Mouse (Mus musculus) NIH3T3 (cell line): ENCODE measurements around the gene Slc38a1.
"Not testable (repeated sequence)": the region's sequence is repeated elsewhere in the genome, so short reads cannot be mapped to it uniquely, and the experiment has no call there.

ENCODE experiments used
- DNase-seq: peaks from one replicate; pipeline ENCODE4 v3.0.0-alpha.2; 2012; ENCODE audit warnings: low read depth

Slc38a1 gene

DNA sequence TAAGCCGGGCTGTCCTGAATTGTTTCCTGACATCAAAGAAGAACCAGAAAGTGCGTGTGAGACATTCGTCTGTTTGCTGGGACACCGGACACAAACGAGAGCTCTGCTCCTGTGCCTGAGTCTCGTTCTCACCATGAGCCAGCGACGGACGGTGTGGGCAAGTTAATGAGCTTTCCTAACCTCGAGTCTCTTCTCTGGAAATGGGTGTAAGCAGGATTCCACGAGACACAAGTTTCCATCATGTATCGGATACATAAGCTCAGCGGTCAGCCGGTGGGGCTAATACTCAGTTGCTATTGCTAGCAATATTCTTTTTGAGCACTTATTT is 15.5 kb upstream of the Slc38a1 start:
- no peak for DNase-seq

DNA sequence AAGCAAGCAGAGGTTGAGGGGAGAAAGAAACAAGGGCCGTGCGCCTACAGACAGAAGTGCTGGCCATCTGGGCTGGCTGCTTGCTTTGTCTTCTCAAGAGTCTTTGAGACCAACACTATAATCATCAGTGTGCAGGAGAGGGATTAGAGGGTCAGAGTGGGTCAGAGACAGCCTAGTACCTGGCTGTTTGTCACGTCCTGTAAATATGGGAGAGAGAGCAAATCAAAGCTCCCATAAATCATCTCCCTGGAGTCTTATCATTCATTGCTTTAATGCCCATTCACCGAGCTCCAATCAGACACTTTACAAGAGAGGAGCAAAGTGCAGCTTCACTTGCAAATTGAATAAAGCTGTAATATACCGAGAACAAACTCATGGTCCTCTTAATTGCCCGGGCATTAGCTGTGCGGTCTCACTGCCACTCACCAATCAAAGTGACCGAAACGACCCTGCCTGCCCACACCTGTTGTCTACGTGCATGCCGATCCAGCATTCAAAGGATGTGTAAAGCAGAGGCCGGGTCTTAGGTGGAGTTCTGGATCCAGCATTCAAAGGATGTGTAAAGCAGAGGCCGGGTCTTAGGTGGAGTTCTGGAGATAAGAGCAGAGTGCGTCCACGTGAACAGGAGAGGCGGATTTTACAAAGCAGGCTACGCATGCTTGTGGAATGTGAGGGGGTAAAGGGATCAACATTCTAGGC is 15.0 kb upstream of the Slc38a1 start:
- DNase-seq: no peak

DNA sequence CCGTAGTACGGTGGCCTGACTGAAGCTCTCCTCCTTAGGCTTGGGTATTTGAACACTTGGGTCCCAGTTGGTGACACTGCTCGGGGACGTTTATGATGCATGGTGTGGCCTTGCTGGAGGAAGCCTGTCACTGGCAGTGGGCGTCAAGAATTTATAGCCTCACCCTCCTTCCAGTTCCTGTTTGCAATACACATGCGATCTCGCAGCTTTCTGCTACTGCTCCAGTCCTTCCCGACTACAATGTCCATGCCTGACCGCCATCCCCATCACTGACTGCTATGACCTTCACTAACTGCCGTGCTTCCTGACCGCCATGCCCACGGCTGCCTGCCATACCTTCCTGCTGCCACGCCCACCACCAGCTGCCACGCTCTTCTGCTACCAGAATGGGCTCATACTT is 12.8 kb upstream of the Slc38a1 start:
- DNase-seq: no peak

DNA sequence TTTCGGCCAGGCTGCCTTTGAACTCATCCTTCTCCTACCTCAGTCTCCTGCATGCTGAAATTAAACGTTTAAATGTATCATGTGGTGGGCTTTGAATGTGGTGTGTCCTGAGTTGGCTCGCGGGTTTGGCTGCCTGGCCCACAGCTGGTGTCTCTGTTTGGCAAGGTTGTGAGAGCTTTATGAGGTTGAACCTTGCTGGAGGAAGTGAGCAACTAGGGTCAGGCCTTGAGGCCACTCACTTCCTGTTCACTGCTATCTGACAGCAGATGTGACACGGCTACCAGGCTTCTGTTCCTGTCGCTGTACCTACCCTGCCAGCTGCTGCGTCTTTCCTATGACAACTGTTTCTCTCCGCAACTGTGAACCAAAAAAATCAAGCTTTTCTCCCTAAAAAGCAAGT is 12.0 kb upstream of the Slc38a1 start:
- no peak for DNase-seq

DNA sequence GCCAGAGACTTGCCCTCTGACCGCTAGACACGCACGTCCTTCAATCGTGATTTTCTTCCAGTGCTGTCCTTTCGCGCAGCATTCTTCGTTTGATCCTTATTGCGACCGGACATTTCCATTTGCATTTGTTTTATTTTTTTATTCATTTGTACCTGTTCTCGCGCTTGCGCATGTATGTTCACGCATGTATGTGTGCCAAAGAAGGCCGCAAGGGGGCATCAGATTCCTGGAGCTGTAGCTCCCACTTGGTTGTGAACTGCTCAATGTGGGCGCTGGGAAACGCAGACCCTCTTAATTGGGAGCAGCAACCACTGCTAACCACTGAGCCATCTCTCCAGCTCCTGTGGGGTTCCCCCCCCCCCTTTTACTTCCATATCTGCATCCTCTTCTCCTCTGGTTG is 10.3 kb upstream of the Slc38a1 start:
- no peak for DNase-seq

DNA sequence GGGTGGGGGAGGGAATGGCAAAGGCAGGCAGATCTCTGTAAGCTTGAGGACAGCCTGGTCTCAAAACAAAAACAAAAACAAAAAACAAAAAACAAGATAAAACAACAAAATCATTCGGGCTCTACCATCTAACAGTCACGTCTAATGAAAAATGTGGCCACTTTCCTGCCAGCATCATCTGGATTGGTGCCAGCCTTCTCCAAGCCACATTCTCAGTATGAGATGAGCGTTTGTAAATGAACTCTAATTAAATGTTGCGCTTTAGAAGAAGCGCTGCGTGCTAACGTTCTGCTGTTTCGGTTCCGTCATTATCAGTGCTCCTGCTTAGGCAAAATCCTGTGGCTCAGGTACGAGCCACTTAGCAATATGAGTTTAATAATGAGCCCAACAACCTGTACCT is 9.8 kb upstream of the Slc38a1 start:
- DNase-seq: no peak

DNA sequence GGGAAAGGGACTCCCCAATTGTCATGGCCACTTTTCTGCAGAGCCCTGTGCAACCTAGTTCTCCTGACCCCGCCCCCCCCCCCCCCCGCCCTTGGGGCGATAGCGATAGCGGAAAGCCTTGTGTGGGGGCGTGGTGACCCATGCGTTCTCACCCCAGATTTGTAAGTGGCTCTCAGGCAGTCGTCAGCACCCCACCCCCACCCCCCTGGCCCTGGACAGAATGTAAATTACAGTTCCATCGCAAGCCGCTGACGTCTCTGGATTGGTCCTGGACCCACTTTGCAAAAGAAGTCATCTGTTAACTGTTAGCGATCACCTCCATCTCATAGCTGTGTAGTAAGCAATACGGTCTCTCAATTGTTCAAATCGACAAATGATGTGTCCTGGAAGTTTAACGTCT is 4.7 kb upstream of the Slc38a1 start:
- DNase-seq: no peak

DNA sequence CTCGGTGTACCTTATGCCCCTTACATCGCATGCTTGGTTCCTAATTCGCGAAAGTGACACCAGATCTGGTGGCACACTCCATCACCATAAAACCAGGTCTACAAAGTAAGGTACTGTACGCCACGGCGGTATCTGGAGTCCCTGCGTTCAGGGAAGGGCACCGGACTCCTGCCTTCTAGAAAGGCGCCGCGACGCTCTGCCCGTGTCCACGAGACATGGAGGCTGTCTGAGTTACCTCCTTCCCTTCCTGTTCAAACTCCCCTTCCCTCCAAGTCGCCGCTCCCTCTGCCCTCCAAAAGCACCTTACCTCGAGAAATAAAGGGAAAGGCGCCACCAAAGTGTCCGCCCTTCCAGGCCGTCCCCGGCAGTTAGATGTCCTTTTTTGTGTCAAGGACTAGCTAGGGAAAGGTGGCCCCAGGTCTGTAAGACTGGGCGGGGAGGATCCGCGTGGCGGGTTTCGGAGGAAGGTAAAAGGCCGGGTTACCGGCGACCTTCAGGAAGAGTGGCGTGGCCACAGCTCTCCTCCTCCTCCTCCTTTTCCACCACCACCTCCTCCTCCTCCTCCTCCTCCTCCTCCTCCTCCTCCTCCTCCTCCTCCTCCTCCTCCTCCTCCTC is 785 bp downstream of the Slc38a1 start:
- DNase-seq: peak; percentile 47

DNA sequence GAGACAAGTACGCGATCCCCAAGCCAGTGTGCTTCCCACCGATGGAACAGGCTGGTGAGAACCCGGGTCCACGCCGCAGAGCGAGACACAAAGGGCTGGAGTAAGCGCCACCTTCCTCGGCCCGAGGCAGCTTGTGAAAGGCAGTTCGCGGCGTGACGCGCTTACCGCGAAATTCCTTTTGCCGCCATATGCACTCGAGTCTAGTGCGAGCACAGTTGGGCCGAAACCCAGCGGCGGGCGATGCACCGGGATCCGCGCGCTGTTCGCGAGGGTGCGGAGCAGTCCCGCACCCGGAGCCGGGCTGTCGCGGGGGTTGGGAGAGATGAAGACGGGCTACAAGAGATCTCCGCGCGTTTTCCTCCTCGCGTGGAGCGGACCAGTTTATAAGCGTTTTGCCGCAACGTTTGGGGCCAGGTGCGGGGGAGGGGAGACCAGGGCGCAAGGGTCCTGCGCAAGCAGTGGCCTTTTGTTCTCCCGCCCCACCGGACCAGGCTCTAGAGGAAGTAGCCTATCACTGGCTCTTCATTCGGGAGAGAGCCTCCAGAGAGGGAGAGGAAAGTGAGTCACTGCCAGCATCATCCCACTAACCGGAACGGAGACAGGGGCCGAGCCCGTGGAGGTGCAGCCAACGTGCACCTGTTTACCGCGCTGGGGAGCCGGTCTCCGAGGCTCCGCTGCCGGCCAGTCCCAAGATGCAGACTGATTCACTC is 1.4 kb downstream of the Slc38a1 start:
- DNase-seq: peak; percentile 81

DNA sequence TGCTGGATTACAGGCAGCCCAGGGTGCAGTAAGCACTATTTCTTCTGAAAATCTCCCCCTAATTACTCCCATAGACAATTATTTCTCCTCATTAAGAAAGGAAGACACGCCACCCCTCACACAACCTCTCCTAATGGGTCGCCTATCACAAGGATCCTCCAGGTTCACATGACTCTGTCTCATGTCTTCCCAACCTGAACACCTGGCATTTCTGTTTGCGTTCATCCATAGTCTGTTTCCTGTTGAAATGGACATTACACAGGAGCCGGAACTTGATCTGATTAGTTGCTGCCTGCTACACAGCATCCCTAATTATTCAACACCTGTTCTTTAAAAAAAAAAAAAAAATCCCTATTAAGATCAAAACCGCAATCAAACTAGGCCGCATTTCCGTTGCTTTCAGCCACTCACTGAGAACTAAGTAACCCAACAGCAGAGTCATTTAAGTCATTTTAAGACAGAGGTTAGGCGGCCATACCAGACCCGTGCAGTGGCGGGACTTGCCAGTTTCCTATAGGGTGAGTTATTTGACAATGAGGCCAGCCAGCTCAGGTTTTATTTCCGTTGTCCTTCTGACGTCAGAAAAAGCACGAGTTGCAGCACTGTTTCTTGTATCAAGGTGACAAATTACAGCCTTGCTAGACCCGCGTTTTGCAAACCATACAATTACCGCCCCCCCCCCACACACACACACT is 2.3 kb downstream of the Slc38a1 start:
- peak; percentile 66 for DNase-seq

DNA sequence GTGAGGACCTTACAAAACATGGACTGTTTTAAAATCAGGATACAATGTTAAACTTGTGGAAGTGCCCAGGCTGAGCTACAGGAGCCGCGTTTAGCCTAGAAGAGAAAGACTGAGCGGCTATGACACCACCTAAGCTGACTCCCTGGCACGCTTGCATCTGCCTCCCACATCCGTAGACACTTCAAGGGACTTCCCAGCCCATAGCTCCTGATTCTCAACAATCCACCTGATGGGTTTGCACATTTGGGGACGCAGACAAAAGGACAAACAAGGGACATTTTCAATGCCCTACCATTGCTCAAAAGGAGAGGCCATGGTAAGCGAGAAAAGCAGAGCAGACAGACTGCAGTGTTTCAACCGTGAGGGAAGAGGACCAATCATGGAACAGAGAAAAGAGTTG is 3.1 kb downstream of the Slc38a1 start:
- no peak for DNase-seq

DNA sequence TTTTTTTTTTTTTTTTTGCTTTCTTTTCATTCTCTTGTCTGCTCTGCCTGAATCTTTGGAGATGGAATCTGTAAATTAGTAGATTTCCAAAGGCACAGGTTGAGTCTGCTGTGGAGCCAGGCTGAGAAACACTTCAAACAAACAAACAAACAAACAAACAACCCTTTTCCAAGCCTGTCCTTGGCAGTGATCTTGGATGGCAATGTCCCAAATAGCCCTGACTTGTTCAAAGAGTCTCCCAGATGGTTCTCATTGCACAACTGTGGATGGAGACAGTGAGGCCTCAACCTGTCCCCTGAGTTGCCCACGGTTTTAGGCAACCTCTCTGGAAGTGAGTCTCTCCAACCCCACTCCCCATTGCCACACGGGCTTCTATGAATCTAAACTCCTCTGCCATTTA is 4.1 kb downstream of the Slc38a1 start:
- peak; percentile 65 for DNase-seq

DNA sequence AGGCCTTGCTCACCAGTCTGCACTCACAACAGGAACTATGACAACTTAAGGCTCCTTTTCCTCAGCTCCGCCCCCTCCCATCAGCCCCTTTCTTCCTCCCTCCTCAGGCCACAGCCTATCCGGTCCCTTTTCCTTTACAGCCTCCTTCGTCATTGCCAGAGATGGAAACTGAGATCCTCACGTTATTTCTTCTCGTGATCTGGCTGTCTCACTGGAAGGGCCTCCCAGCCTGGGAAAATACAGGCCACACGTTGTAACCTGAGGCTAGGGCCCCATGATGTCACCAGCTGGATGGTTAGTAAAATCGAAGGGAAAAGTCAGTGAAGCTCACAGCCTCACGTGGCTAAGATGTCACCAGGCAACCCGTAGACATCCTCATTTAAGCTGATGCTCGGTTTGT is 4.5 kb downstream of the Slc38a1 start:
- DNase-seq: peak; percentile 62

DNA sequence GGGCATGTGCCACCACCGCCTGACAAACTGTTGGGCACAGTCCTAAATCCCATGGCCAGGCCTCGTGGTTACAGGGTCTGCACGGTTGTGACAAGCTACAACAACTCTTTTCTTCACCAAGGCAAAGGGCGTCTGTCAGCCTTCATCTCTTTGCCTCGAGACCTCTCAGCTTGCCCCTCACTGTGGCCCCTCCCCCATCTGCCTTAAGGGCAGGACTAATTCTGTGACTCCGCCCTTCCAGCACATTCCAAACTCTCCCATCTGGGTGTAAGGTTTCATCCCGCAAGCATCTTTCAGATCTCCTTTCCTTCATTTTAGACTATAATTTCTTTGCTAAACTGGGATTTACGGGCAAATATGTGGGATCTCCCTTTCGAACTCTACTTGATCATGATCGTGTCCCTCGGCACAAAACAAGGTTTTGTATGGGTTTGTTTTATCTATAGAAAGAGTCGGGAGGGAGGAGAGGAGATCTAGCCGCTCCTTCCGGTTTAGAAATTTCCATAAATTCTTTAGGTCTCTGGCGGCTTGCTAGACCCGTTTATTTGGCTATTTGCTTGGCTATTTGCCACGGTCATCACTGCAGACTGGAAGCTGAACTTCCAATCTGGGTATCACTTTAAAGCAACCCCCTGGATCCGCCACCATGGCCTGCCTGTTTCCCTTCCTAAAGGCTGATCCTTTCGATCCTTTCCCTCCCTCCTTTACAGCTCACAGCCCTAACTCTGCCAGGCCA is 7.9 kb downstream of the Slc38a1 start:
- DNase-seq: peak; percentile 83

DNA sequence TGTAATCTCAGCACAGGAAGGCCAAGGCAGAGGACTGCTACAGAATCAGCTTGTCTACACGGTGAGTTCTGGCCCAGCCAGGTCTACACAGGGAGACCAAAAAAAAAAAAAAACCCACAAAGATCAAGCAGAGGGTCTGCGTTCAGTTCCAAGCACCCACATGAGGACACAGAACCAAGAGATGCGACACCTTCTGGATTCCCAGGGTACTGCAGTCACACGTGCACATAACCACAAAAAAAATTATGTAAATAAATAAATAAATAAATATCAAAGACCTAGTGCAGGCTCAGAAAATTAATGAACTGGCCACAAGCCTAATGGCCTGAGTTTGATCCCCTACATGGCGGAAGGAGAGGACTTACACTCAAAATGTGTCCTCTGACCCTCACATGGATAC is 10.5 kb downstream of the Slc38a1 start:
- no peak for DNase-seq

DNA sequence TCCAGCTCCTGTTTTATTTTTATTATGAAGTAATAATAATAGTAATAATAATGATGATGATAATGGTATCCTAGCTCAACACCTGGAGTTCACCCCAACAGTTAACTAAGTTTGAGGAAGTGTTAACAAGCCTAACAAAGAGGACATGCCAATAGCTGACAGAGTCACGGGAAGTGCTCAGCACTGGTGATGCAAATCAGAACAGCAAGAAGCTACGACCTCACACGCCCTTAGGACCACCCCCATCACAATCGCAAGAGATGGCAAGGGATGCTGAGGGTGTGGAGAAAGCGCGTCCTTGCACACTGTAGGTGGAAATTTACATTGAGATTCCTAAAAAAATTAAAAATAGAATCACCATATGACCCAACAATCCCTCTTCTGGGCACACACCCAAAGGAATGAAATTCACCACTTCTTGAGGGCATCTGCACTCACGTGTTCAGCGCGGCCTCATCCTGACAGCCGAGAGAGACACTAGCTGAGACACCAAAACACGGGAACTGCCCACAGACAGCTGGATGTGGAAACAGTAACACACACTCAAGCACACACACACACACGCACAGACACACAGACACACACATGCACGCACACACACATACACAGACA is 11.5 kb downstream of the Slc38a1 start:
- DNase-seq: peak; percentile 67

DNA sequence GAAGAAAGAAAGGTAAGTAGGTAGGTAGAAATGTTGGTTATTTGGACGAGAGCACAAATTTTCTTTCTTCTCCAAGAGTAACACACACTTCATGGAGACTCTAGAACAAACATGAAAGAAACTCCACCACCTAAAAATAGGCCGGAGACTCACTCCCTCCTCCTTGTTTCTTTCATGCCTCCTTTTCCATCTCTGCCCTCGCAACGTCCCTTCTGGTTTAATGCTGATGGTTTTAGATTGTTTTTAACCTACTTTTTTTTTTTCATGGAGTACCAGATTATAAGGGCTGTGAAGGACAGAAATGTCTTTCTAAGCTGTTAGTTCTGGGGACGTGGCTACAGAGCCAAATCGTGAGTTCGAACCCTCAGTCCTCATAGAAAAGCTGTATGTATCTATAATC is 14.5 kb downstream of the Slc38a1 start:
- no peak for DNase-seq

DNA sequence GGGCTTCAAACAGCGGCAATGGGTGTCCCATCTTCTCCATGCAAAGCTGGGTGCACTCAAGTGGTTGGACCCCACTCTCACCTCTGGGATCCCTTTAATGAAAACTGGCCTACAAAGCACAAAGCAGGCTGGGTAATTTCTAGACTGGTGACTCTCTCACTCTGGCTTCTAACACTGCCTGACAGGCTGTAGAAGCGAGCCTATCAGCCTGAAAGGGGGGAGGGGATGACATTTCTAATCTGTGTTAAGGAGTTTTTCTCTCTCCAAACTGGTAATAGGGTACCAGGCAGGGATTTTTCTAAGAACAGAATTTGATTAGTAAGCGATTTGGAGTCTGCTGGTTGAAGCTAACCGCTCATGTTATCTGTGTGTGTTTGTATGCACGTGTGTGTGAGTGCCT is 15.8 kb downstream of the Slc38a1 start:
- DNase-seq: no peak

DNA sequence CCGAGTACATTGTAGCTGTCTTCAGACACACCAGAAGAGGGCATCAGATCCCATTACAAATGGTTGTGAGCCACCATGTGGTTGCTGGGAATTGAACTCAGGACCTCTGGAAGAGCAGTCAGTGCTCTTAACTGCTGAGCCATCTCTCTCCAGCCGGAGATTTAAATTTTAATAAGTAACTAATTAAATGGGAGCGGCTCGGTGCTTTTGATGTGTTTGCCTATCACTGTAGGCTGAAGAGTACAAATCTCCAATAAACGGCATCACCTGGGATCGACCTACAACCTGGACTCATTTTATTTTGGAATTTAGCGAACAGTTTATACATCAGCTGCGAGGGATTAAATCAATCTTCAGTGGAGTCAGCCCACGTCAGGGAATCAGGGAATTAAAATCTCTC is 17.7 kb downstream of the Slc38a1 start:
- not testable (repeated sequence) for DNase-seq

DNA sequence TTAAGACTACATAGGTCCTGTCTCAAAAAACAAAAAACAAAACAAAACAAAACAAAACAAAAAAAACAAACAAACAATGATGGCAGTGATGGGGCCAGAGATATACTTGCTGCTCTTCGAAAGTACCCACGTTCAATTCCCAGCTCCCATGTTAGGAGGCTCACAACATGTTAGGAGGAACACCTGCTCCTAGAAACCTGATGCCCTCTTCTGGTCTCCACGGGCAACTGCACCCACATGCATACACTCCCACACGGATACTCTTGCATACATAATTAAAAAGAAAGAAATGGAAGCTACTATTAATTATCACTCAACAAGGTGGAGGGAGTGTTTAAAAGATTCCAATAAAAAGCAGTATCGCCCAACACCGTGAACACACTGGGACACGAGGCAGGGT is 20.3 kb downstream of the Slc38a1 start:
- no peak for DNase-seq

DNA sequence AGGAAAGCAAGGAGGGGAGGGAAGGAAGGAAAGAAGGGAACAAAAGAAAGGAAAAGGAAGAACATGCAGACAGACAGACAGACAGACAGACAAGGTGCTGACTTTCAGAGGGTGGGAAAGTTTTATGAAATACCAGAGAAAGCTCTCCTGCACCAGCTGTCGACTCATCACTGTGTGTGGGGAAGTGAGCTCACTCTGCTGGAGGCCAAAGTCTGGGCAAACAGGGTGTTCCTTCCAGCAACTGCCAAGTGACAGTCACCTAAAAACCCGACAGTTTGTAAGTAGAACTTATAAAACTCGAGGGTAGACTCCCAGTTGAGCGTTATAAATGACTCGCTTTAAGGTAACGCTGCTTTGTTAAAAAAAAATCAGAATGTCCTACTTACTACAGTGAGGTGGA is 21.0 kb downstream of the Slc38a1 start:
- peak; percentile 41 for DNase-seq

DNA sequence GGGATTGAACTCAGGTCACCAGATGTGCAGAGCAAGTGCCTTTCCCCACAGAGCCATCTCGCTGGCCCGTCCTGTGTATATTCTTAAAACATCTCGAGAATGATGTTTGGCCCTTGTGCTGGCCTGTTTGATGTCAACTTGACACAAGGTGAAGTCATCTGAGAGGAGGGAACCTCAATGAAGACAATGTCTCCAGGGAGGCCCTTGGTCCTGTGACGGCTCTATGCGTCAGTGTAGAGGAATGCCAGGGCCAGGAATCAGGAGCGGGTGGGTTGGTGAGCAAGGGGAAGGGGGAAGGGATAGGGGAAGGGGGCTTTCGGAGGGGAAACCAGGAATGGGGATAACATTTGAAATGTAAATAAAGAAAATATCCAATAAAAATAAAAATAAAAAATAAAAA is 25.2 kb downstream of the Slc38a1 start:
- no peak for DNase-seq
